Mouse (Mus musculus): ENCODE measurements around the gene Ripply1. TPM values are rescaled to one million over a fixed set of nuclear protein-coding genes. Genes with fewer than 3 reads are reported as not detected.

The Ripply1 gene
- total and polyA plus RNA-seq, 2 experiments, result 1.6 to 2.5 TPM

DNA sequence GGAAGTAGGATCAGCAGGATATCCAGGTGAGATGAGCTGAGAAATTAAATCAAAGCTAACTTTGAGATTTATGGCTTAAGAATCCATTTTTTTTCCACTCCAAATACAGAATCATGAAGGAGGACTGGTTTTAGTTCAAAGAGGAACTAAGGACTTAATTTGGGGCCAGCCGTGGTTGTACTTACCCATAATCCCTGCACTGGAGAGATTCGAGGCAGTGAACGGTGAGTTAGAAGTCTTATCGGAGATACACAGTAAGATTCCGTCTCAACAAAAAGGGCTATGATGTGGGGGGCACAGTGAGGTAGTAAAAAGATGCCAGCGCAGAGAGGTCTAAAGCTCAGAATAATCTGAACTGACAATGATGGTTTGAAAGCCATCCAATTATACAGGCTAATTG lies 13.9 kb upstream of the Ripply1 start:
- 94% methylated on average over 6 of the region's 6 CpGs for WGBS
- no peak for TF ChIP-seq CTCF (IDR thresholded peaks at IDR 0.05; ENCODE audit: low read depth, low read length)
- TF ChIP-seq POLR2A (IDR thresholded peaks at IDR 0.05; ENCODE audit: extremely low read depth, insufficient read depth, low read length), result no peak
- no peaks in the 10 kb centered on the region for H3K27me3 ChIP-seq (ENCODE audit: control insufficient read depth, insufficient read depth, low read length)

GRCm38 (mm10) chrX:139794072-139794845 lies 12.1 kb upstream of the Ripply1 start:
- Histone ChIP-seq H3K4me1 (ENCODE audit: control insufficient read depth, insufficient read depth, low read length) (peaks cover 3% of the 10 kb centered on the region; the same call in 1 of the 2 replicates), H3K4me3 (ENCODE audit: insufficient read depth, low read depth, low read length) (no peak overlapping the region), H3K27me3 (ENCODE audit: control insufficient read depth, insufficient read depth, low read length) (no peaks in the 10 kb centered on the region), H3K27ac (replicated peaks; ENCODE audit: insufficient read depth, low read depth, low read length) (no peak overlapping the region), H3K36me3 (ENCODE audit: control insufficient read depth, insufficient read depth, low read length) (no peaks in the 10 kb centered on the region), H3K79me2 (ENCODE audit: control insufficient read depth, insufficient read depth, low read length) (no peaks in the 10 kb centered on the region), H3K9ac (ENCODE audit: low read depth, low read length) (no peak overlapping the region)
- TF ChIP-seq POLR2A (IDR thresholded peaks at IDR 0.05; ENCODE audit: extremely low read depth, insufficient read depth, low read length), result no peak
- TF ChIP-seq CTCF (IDR thresholded peaks at IDR 0.05; ENCODE audit: low read depth, low read length), result no peak
- WGBS, result 58% methylated on average over 7 of the region's 7 CpGs
- no peak for DNase-seq (ENCODE audit: extremely low read depth, low read depth, low spot score)

More for the DNA sequence above, 13.9 kb upstream of the Ripply1 start:
- no peaks in the 10 kb centered on the region for H3K36me3 ChIP-seq (ENCODE audit: control insufficient read depth, insufficient read depth, low read length)
- DNase-seq (ENCODE audit: extremely low read depth, low read depth, low spot score), result no peak
- no peak overlapping the region for H3K4me3 ChIP-seq (ENCODE audit: insufficient read depth, low read depth, low read length)
- H3K9ac ChIP-seq (ENCODE audit: low read depth, low read length), result no peak overlapping the region
- no peaks in the 10 kb centered on the region for H3K79me2 ChIP-seq (ENCODE audit: control insufficient read depth, insufficient read depth, low read length)
- H3K4me1 ChIP-seq (ENCODE audit: control insufficient read depth, insufficient read depth, low read length), result peaks cover 3% of the 10 kb centered on the region; the same call in 1 of the 2 replicates
- no peak overlapping the region for H3K27ac ChIP-seq (replicated peaks; ENCODE audit: insufficient read depth, low read depth, low read length)

DNA sequence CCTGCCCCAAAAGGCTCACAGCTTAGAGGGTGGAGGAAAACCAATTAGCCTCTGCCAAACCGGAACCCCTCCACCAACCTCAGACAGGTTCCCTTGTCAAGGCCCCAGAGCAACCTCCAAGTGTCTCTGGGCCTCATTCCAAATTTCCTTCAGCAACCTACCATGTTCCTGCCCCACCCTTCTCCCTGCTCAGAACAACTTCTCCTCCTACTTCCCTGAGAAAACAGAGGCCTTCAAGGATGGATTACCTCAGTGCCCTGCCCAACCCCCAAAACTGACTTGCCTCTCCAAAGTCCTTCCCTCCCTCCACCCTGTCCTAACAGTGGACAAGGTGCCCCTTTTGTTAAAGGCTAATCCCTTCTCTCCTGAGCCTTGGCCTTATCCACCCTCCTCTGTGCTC lies 3.6 kb upstream of the Ripply1 start:
- Histone ChIP-seq H3K9ac (ENCODE audit: low read depth, low read length) (no peak overlapping the region), H3K79me2 (ENCODE audit: control insufficient read depth, insufficient read depth, low read length) (no peaks in the 10 kb centered on the region), H3K27ac (replicated peaks; ENCODE audit: insufficient read depth, low read depth, low read length) (no peak overlapping the region), H3K27me3 (ENCODE audit: control insufficient read depth, insufficient read depth, low read length) (no peaks in the 10 kb centered on the region), H3K4me1 (ENCODE audit: control insufficient read depth, insufficient read depth, low read length) (peaks cover 16% of the 10 kb centered on the region), H3K4me3 (ENCODE audit: insufficient read depth, low read depth, low read length) (no peak overlapping the region), H3K36me3 (ENCODE audit: control insufficient read depth, insufficient read depth, low read length) (no peaks in the 10 kb centered on the region)
- WGBS, result 90% methylated on average over 1 of the region's 1 CpGs
- TF ChIP-seq CTCF (IDR thresholded peaks at IDR 0.05; ENCODE audit: low read depth, low read length) (no peak), POLR2A (IDR thresholded peaks at IDR 0.05; ENCODE audit: extremely low read depth, insufficient read depth, low read length) (no peak)
- DNase-seq (ENCODE audit: extremely low read depth, low read depth, low spot score), result no peak

DNA sequence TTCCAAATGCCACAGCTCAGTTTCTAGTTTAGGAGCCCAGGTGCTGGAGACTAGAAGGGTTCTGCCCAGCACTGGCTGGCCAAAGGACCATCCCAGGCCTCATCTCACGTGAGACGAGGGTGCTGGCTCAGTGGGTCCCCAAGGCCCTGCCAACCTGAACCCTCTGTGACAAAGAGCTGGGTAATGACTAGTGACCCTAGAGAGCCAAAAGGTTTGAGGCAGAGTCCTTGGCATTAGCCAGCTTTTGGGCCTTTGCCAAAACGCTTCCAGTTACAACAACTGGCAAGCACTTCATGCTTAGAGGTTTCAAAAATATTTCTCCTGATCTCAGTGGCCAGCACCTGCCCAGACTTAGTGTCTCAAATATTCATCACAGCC lies 881 bp upstream of the Ripply1 start:
- Histone ChIP-seq H3K4me3 (ENCODE audit: insufficient read depth, low read depth, low read length) (no peak overlapping the region), H3K79me2 (ENCODE audit: control insufficient read depth, insufficient read depth, low read length) (no peaks in the 10 kb centered on the region), H3K27me3 (ENCODE audit: control insufficient read depth, insufficient read depth, low read length) (no peaks in the 10 kb centered on the region), H3K27ac (replicated peaks; ENCODE audit: insufficient read depth, low read depth, low read length) (peak overlapping the region; percentile 42), H3K9ac (ENCODE audit: low read depth, low read length) (no peak overlapping the region), H3K4me1 (ENCODE audit: control insufficient read depth, insufficient read depth, low read length) (peaks cover 30% of the 10 kb centered on the region), H3K36me3 (ENCODE audit: control insufficient read depth, insufficient read depth, low read length) (no peaks in the 10 kb centered on the region)
- 16% methylated on average over 3 of the region's 3 CpGs for WGBS
- peak; percentile 86 for DNase-seq (ENCODE audit: extremely low read depth, low read depth, low spot score)
- no peak for TF ChIP-seq CTCF (IDR thresholded peaks at IDR 0.05; ENCODE audit: low read depth, low read length)
- TF ChIP-seq POLR2A (IDR thresholded peaks at IDR 0.05; ENCODE audit: extremely low read depth, insufficient read depth, low read length), result no peak

GRCm38 (mm10) chrX:139781563-139781962 lies 590 bp downstream of the Ripply1 start:
- Histone ChIP-seq H3K27ac (replicated peaks; ENCODE audit: insufficient read depth, low read depth, low read length) (peak overlapping the region; percentile 73), H3K4me1 (ENCODE audit: control insufficient read depth, insufficient read depth, low read length) (peaks cover 30% of the 10 kb centered on the region), H3K4me3 (ENCODE audit: insufficient read depth, low read depth, low read length) (no peak overlapping the region), H3K79me2 (ENCODE audit: control insufficient read depth, insufficient read depth, low read length) (no peaks in the 10 kb centered on the region), H3K9ac (ENCODE audit: low read depth, low read length) (no peak overlapping the region), H3K27me3 (ENCODE audit: control insufficient read depth, insufficient read depth, low read length) (no peaks in the 10 kb centered on the region), H3K36me3 (ENCODE audit: control insufficient read depth, insufficient read depth, low read length) (no peaks in the 10 kb centered on the region)
- peak; percentile 63 for DNase-seq (ENCODE audit: extremely low read depth, low read depth, low spot score)
- no peak for TF ChIP-seq POLR2A (IDR thresholded peaks at IDR 0.05; ENCODE audit: extremely low read depth, insufficient read depth, low read length)
- no peak for TF ChIP-seq CTCF (IDR thresholded peaks at IDR 0.05; ENCODE audit: low read depth, low read length)
- 54% methylated on average over 4 of the region's 4 CpGs for WGBS

DNA sequence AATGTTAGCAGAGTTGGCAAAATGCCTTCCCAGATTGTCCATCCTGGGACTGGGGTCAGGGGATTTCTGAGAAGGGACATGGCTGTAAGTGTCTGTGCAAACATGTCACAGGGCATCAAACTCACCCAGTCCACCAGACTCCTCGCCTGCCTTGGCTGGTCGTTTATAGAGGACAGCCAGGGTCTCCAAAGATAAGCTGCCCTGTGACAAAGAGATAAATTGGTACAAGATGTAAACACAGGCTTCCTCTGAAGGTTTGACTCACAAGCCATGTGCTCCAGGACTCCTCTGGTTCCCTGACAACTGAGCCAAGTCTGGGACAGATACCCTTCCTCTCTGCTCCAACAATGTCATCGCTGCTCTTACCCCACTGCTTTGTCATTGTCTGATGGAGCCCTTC lies 1.2 kb downstream of the Ripply1 start:
- no peak overlapping the region for H3K9ac ChIP-seq (ENCODE audit: low read depth, low read length)
- H3K36me3 ChIP-seq (ENCODE audit: control insufficient read depth, insufficient read depth, low read length), result no peaks in the 10 kb centered on the region
- H3K4me3 ChIP-seq (ENCODE audit: insufficient read depth, low read depth, low read length), result no peak overlapping the region
- H3K27ac ChIP-seq (replicated peaks; ENCODE audit: insufficient read depth, low read depth, low read length), result peak overlapping the region; percentile 42
- 30% methylated on average over 3 of the region's 3 CpGs for WGBS
- H3K27me3 ChIP-seq (ENCODE audit: control insufficient read depth, insufficient read depth, low read length), result no peaks in the 10 kb centered on the region
- TF ChIP-seq CTCF (IDR thresholded peaks at IDR 0.05; ENCODE audit: low read depth, low read length), result no peak
- no peak for TF ChIP-seq POLR2A (IDR thresholded peaks at IDR 0.05; ENCODE audit: extremely low read depth, insufficient read depth, low read length)
- H3K79me2 ChIP-seq (ENCODE audit: control insufficient read depth, insufficient read depth, low read length), result no peaks in the 10 kb centered on the region
- DNase-seq (ENCODE audit: extremely low read depth, low read depth, low spot score), result no peak
- H3K4me1 ChIP-seq (ENCODE audit: control insufficient read depth, insufficient read depth, low read length), result peaks cover 30% of the 10 kb centered on the region
